Mouse (Mus musculus): ENCODE data around the gene Atf7ip2.
A peak's percentile ranks its signal among the peaks of the same experiment; 100 is the strongest.

- TF ChIP-seq CTCF (IDR thresholded peaks at IDR 0.05; ENCODE audit: low read depth) (peak; percentile 97), EP300 (optimal IDR thresholded peaks at IDR 0.05) (no peak)
These were observed 87.9 kb downstream of the Atf7ip2 start for GRCm38 (mm10) chr16:10280286-10280951.
